Mouse (Mus musculus): ENCODE data around the gene Sigmar1.
"Not testable (repeated sequence)": the region's sequence is repeated elsewhere in the genome, so short reads cannot be mapped to it uniquely, and the experiment has no call there.

Gene Sigmar1

GRCm38 (mm10) chr4:41711705-41712375, 44.1 kb downstream of the Sigmar1 start:
- ATAC-seq (ENCODE audit: low TSS enrichment): no peak

DNA sequence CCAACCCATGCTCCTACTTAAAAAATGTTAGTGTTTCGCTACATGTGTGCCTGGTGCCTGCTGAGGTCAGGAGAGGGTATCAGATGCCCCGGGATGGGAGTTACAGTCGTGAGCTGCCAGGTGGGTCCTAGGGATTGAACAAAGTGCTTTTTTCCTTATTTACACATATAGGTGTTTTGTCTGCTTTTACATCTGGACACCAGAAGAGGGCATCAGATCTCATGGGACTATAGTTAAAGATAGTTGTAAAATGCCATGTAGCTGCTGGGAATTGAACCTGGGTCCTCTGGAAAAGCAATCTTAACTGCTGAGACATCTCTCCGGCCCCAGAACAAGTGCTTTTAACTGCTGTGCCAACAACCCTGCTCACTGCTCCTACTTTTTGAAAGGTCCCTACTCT, 45.7 kb downstream of the Sigmar1 start:
- ATAC-seq (ENCODE audit: low TSS enrichment): no peak

DNA sequence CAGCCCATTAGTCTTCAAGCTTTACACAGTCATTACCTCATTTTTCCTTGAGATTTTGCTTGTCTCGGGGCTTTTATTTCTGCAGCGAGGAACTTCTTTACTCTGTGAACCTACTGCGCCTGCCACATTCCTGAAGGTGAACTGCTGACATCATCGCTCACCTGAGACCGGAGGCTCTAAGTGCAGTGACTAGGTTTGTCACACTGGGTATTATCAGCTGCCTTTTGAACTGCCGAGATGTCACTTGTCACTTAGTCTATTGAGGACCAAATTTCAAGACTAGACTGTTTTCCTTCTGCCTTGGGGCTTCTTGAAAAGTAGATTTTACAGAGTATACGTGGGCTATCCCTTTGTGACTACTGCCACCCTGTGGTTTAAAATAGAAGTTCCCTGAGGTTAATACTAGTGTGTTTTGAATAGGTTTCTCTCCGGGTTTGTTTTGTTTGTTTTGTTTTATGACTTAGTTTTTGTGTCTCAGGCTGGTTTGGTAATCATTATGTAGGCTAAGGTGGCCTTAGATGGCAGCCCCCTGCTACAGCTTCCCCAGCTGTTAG, 47.7 kb downstream of the Sigmar1 start:
- ATAC-seq (ENCODE audit: low TSS enrichment): 0 out of 2 replicates have a peak, but pooled peaks have one; percentile 21

DNA sequence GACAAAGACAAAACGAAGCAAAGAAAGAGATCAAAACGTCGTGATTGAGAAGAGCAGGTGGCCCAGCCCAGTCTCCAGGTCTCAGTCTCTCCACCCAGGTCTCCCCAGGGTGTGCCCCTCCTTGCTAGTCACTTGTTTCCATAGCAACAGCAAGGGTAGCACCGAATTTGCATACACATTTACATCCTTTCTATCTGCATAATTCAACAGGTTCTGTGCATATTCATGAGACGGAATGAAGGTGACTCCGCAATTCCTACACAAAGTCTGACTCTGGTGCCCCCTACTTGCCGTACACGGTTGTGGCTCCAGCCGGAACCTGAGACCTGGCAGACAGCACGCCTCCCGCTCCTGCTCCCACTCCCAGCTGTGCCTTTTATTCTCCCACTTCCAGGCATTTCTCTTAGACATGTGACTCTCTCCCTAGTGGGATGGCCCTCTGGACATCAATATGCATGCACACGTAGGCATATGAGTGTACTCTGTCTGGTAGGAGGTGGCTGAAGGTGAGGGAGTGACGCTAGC, 48.9 kb downstream of the Sigmar1 start:
- peak; percentile 72 for ATAC-seq (ENCODE audit: low TSS enrichment)

DNA sequence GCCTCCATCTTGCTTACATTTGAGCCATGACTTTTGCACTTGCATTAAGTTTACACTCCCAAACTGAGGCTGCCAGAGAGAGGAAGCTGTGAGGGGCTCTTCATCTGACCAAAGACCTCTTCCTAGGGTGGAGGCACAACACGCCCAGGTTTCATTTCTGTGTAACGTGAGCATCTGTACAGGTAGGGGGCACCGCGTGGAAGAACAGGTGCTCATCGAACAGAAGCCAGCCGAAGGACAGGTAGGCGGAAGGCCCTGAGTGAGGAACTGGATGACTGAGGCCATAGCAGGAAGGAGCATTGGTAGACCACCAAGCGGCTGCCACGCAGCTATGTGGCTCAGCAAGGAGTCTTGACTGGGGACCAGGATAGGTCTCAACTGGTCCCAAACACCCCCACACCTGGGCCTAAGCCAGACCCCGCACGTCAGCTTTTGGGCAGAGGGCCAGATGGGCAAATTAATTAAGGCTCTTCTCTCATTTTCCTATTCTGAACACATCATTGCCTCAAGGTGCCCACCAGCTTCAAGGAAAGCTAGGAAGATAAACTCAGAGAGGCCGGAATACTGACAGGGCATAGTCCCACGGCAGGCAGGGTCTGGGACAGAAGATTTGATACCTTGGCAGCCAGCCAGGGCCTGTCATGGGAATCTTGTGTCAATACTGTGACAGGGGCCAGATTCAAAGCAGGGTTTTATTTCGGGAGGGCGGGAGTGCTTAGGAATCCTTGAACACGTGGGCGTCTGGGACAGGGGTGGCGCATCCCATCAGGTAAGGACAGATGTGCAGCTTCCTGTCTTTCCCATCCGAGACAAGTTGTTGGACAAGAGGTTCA, 49.8 kb downstream of the Sigmar1 start:
- no peak for ATAC-seq (ENCODE audit: low TSS enrichment)

DNA sequence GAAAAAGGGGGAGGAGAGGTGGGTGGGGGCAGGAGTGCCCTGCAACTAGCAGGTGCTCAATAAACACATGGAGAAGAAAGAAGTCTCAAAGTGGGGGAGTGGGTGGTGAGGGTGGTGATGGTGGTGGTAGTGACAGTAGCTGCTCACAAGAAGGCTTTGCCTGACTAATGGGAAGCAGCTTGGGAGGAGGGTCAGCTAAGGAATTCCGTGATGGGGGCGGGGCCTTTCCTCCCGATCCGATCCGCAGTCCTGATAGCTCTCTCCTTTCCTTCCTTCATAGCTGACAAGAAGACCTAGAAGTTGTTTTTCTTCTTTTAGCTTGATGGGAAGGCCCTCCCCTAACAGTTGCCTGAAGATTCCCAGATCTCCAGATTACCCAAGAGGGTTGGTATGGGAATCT, 51.3 kb downstream of the Sigmar1 start:
- ATAC-seq (ENCODE audit: low TSS enrichment): no peak

DNA sequence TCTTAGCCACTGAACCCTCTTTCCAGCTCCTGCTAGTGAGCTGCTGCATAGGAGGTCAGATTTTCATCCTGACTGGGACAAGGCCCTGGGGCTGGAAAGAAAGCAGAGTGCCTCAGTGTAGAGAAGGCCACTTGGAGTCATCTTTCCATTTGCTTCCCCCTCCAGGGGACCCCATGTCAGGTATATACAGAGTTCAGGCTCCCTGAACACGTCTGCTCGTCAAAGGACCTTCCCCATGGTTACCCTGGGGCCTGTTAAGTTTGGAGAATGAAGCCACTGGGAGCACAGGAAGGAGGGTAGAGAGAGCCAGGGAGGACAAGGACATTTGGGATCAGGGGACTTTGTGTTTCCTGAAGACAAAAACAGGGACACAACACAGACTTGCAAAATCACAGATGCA, 53.7 kb downstream of the Sigmar1 start:
- ATAC-seq (ENCODE audit: low TSS enrichment): not testable (repeated sequence)

DNA sequence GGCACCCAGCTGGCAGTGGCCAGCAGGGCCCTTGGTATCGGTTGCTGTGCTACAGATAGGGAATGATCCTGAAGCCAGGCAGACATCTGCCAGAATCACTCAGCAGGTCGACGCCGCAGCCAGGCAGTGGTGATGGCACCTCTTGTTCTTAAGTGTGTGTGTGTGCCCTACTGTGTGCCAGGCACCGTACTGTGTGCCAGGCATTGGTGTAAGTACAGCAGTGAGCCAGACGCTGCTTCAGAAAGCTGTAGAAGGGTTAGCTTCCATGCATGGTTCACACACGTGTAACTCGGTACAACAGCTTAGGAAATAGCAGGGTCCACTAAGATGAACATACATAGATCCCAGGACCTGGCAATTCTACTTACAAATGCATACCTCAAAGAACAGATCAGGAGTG, 55.7 kb downstream of the Sigmar1 start:
- not testable (repeated sequence) for ATAC-seq (ENCODE audit: low TSS enrichment)

GRCm38 (mm10) chr4:41699783-41700182, 56.2 kb downstream of the Sigmar1 start, which contains the start of gene Il11ra1:
Gene Il11ra1, plus strand, starts transcription at chr4:41699989.
- ATAC-seq (ENCODE audit: low TSS enrichment): not testable (repeated sequence)

GRCm38 (mm10) chr4:41698421-41699016, 57.4 kb downstream of the Sigmar1 start:
- not testable (repeated sequence) for ATAC-seq (ENCODE audit: low TSS enrichment)

DNA sequence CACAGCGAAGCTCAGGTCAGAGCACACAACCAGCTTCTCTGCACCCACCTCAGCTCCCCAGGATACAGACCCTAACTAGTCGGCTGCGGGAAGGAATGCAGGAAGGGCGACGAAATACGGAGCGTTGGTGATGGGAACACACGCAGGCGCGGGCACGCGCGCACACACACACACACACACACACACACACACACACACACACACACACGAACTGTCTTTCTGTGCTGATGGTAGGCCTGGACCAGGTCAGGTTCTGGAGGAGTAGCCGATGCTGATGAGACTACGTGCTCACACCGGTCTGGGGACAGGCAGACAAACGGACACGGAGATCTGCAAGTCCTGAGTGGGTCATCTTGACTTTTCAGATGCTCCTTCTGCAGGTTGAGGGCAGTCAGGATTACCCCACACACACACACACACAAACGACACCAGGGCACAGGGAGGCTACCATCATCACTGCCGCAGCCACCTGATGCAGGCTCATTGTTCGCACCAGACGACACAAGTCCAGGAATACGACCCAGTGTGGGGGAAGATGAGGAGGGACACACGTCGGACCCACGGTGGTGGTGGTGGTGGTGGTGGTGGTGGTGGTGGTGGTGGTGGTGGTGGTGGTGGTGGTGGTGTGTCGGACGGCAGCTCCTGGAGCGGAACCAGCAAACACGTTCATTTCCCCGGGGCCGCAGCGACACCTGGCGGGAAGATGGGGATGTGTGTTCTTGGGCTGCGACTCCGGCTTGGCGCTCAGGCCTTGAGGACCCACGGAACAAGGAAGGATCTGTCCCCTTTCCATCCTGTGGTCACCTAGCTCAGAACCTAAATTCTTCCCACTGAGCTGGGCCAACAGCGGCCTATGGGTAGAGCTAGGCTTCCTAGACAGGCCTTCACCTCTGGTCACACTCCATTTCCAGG, 58.8 kb downstream of the Sigmar1 start, which contains the start of gene Cntfr:
TSS of gene Cntfr (minus strand) at position 160 of the 912 bp plus-strand sequence.
- ATAC-seq (ENCODE audit: low TSS enrichment): not testable (repeated sequence)

DNA sequence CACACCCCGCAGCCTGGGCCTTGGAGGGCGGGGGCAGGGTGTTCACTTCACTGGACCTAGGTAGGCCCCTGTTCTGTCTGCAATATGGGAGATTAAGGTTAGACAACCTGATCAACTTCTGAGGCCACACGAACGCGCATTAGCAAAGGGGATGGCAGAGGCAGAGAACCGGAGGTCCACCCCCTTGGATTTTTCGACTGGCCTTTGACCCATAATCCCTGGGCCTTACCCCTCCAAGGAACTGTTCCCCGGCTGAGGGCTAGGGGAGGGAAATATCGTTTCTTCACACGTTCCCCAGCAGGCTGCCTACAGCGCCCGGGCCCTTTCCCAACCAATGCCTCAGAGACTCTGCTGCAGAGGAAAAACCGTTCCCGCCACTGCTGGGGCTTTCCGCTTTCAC, 59.5 kb downstream of the Sigmar1 start:
- not testable (repeated sequence) for ATAC-seq (ENCODE audit: low TSS enrichment)

DNA sequence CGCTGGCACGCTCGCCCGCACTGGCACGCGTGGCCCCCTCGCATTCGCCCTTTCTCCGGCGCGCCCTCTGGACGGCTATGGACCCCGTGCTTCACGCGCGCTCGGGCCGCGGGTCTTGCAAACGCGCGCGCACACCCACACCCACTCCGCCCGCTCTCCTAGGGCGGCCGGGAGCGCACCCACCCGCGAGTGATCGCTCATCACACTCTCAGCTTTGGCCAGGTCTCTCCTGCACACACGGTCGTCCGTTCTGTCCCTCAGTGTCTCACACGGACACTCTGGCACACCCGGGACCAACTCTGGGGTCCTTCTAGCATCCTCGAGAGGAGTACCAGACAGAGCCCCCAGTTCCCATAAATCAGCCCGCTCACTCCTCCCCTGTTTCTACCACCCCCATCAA, 60.2 kb downstream of the Sigmar1 start:
- not testable (repeated sequence) for ATAC-seq (ENCODE audit: low TSS enrichment)

- ATAC-seq (ENCODE audit: low TSS enrichment): not testable (repeated sequence)
These were observed 62.4 kb downstream of the Sigmar1 start for GRCm38 (mm10) chr4:41693511-41693910.

GRCm38 (mm10) chr4:41690014-41690413, 65.9 kb downstream of the Sigmar1 start:
- ATAC-seq (ENCODE audit: low TSS enrichment): not testable (repeated sequence)

- ATAC-seq (ENCODE audit: low TSS enrichment): not testable (repeated sequence)
These were observed 67.4 kb downstream of the Sigmar1 start for GRCm38 (mm10) chr4:41688562-41688961.

All from frontal cortex, adult (tissue).